Mouse (Mus musculus): ENCODE data around the gene Mef2d. TPM values are rescaled to one million over a fixed set of nuclear protein-coding genes. Genes with fewer than 3 reads are reported as not detected.
"Not testable (repeated sequence)": the region's sequence is repeated elsewhere in the genome, so short reads cannot be mapped to it uniquely, and the experiment has no call there.

Mef2d gene
- polyA plus RNA-seq, 1 experiment: 119 TPM

- Histone ChIP-seq H3K27me3 (ENCODE audit: control insufficient read depth, insufficient read depth, low read length) (no peaks in the 10 kb centered on the region), H3K4me3 (ENCODE audit: extremely low read depth, insufficient read depth, insufficient read length) (peak overlapping the region; percentile 81; the same call in 1 of the 2 replicates), H3K27ac (ENCODE audit: insufficient read depth, low read length) (peak overlapping the region; percentile 100), H3K36me3 (ENCODE audit: control insufficient read depth, insufficient read depth, low read length) (peaks cover 3% of the 10 kb centered on the region), H3K4me1 (ENCODE audit: control insufficient read depth, insufficient read depth, insufficient read length) (0 out of 2 replicates have a peak, but pooled peaks cover 2% of the 10 kb centered on the region)
- WGBS: 52% methylated on average over 5 of the region's 5 CpGs
- peak in 1 of 2 experiments; percentile 21 for DNase-seq (ENCODE audit: low read depth in 1 of 2, low spot score in 2 of 2)
- no peak for TF ChIP-seq POLR2A (IDR thresholded peaks at IDR 0.05; ENCODE audit: low read depth, low read length)
- TF ChIP-seq CTCF (IDR thresholded peaks at IDR 0.05; ENCODE audit: extremely low read depth, insufficient read depth, insufficient read length, insufficient replicate concordance): no peak
These were observed 34.9 kb downstream of the Mef2d start for GRCm38 (mm10) chr3:88177106-88177505.

- H3K27me3 ChIP-seq (ENCODE audit: control insufficient read depth, insufficient read depth, low read length): no peaks in the 10 kb centered on the region
- TF ChIP-seq CTCF (IDR thresholded peaks at IDR 0.05; ENCODE audit: extremely low read depth, insufficient read depth, insufficient read length, insufficient replicate concordance): no peak
- TF ChIP-seq POLR2A (IDR thresholded peaks at IDR 0.05; ENCODE audit: low read depth, low read length): no peak; the same call in none of the 2 replicates
- H3K4me1 ChIP-seq (ENCODE audit: control insufficient read depth, insufficient read depth, insufficient read length): 0 out of 2 replicates have a peak, but pooled peaks cover 2% of the 10 kb centered on the region
- DNase-seq (ENCODE audit: low read depth in 1 of 2, low spot score in 2 of 2): peak; percentile 100
- H3K27ac ChIP-seq (ENCODE audit: insufficient read depth, low read length): peak overlapping the region; percentile 100
- peak overlapping the region; percentile 81 for H3K4me3 ChIP-seq (ENCODE audit: extremely low read depth, insufficient read depth, insufficient read length)
- no peaks in the 10 kb centered on the region; the same call in 1 of the 2 replicates for H3K36me3 ChIP-seq (ENCODE audit: control insufficient read depth, insufficient read depth, low read length)
- WGBS: under 1% methylated on average over 49 of the region's 49 CpGs
These were observed 35.6 kb downstream of the Mef2d start for GRCm38 (mm10) chr3:88177562-88178345.

GRCm38 (mm10) chr3:88178346-88178733, 36.2 kb downstream of the Mef2d start:
- H3K4me1 ChIP-seq (ENCODE audit: control insufficient read depth, insufficient read depth, insufficient read length); H3K36me3 ChIP-seq (ENCODE audit: control insufficient read depth, insufficient read depth, low read length); H3K27me3 ChIP-seq (ENCODE audit: control insufficient read depth, insufficient read depth, low read length); DNase-seq (ENCODE audit: low read depth in 1 of 2, low spot score in 2 of 2): not testable (repeated sequence)
- WGBS: 19% methylated on average over 11 of the region's 11 CpGs
- peak overlapping the region; percentile 40; the same call in 1 of the 2 replicates for H3K4me3 ChIP-seq (ENCODE audit: extremely low read depth, insufficient read depth, insufficient read length)
- peak overlapping the region; percentile 49 for H3K27ac ChIP-seq (ENCODE audit: insufficient read depth, low read length)

GRCm38 (mm10) chr3:88178986-88179385, 36.8 kb downstream of the Mef2d start:
- WGBS: 92% methylated on average over 4 of the region's 4 CpGs
- no peak overlapping the region for H3K27ac ChIP-seq (ENCODE audit: insufficient read depth, low read length)
- no peak overlapping the region for H3K4me3 ChIP-seq (ENCODE audit: extremely low read depth, insufficient read depth, insufficient read length)

GRCm38 (mm10) chr3:88181374-88181773, 39.2 kb downstream of the Mef2d start:
- TF ChIP-seq POLR2A (IDR thresholded peaks at IDR 0.05; ENCODE audit: low read depth, low read length): no peak
- no peak for TF ChIP-seq CTCF (IDR thresholded peaks at IDR 0.05; ENCODE audit: extremely low read depth, insufficient read depth, insufficient read length, insufficient replicate concordance)
- DNase-seq (ENCODE audit: low read depth in 1 of 2, low spot score in 2 of 2): no peak
- 78% methylated on average over 4 of the region's 4 CpGs for WGBS
- Histone ChIP-seq H3K36me3 (ENCODE audit: control insufficient read depth, insufficient read depth, low read length) (no peaks in the 10 kb centered on the region), H3K27me3 (ENCODE audit: control insufficient read depth, insufficient read depth, low read length) (no peaks in the 10 kb centered on the region), H3K4me1 (ENCODE audit: control insufficient read depth, insufficient read depth, insufficient read length) (0 out of 2 replicates have a peak, but pooled peaks cover 2% of the 10 kb centered on the region), H3K27ac (ENCODE audit: insufficient read depth, low read length) (no peak overlapping the region), H3K4me3 (ENCODE audit: extremely low read depth, insufficient read depth, insufficient read length) (no peak overlapping the region)

More at GRCm38 (mm10) chr3:88178986-88179385, 36.8 kb downstream of the Mef2d start:
- H3K4me1 ChIP-seq (ENCODE audit: control insufficient read depth, insufficient read depth, insufficient read length): 0 out of 2 replicates have a peak, but pooled peaks cover 2% of the 10 kb centered on the region
- DNase-seq (ENCODE audit: low read depth in 1 of 2, low spot score in 2 of 2): no peak
- H3K27me3 ChIP-seq (ENCODE audit: control insufficient read depth, insufficient read depth, low read length): no peaks in the 10 kb centered on the region
- no peaks in the 10 kb centered on the region; the same call in 1 of the 2 replicates for H3K36me3 ChIP-seq (ENCODE audit: control insufficient read depth, insufficient read depth, low read length)
- TF ChIP-seq CTCF (IDR thresholded peaks at IDR 0.05; ENCODE audit: extremely low read depth, insufficient read depth, insufficient read length, insufficient replicate concordance) (no peak), POLR2A (IDR thresholded peaks at IDR 0.05; ENCODE audit: low read depth, low read length) (no peak)

- Histone ChIP-seq H3K27ac (ENCODE audit: insufficient read depth, low read length) (no peak overlapping the region), H3K4me3 (ENCODE audit: extremely low read depth, insufficient read depth, insufficient read length) (no peak overlapping the region), H3K27me3 (ENCODE audit: control insufficient read depth, insufficient read depth, low read length) (no peaks in the 10 kb centered on the region), H3K36me3 (ENCODE audit: control insufficient read depth, insufficient read depth, low read length) (no peaks in the 10 kb centered on the region), H3K4me1 (ENCODE audit: control insufficient read depth, insufficient read depth, insufficient read length) (peaks cover 3% of the 10 kb centered on the region; the same call in 1 of the 2 replicates)
- TF ChIP-seq POLR2A (IDR thresholded peaks at IDR 0.05; ENCODE audit: low read depth, low read length) (no peak), CTCF (IDR thresholded peaks at IDR 0.05; ENCODE audit: extremely low read depth, insufficient read depth, insufficient read length, insufficient replicate concordance) (no peak)
- 80% methylated on average over 3 of the region's 3 CpGs for WGBS
- DNase-seq (ENCODE audit: low read depth in 1 of 2, low spot score in 2 of 2): no peak
These were observed 44.3 kb downstream of the Mef2d start for GRCm38 (mm10) chr3:88186424-88186823.

- Histone ChIP-seq H3K4me1 (ENCODE audit: control insufficient read depth, insufficient read depth, insufficient read length) (peaks cover 4% of the 10 kb centered on the region; the same call in 1 of the 2 replicates), H3K36me3 (ENCODE audit: control insufficient read depth, insufficient read depth, low read length) (no peaks in the 10 kb centered on the region), H3K27ac (ENCODE audit: insufficient read depth, low read length) (no peak overlapping the region), H3K4me3 (ENCODE audit: extremely low read depth, insufficient read depth, insufficient read length) (no peak overlapping the region), H3K27me3 (ENCODE audit: control insufficient read depth, insufficient read depth, low read length) (no peaks in the 10 kb centered on the region; the same call in 1 of the 2 replicates)
- peak; percentile 14 to 26 for DNase-seq (ENCODE audit: low read depth in 1 of 2, low spot score in 2 of 2)
- WGBS: 2% methylated on average over 3 of the region's 3 CpGs
- TF ChIP-seq CTCF (IDR thresholded peaks at IDR 0.05; ENCODE audit: extremely low read depth, insufficient read depth, insufficient read length, insufficient replicate concordance) (no peak), POLR2A (IDR thresholded peaks at IDR 0.05; ENCODE audit: low read depth, low read length) (no peak)
These were observed 49.0 kb downstream of the Mef2d start for GRCm38 (mm10) chr3:88191146-88191545.

All from spleen, adult 2 months (tissue).